Mouse (Mus musculus): ENCODE results near the gene Tspyl3. TPM values are rescaled to one million over a fixed set of nuclear protein-coding genes. Genes with fewer than 3 reads are reported as not detected.

Gene Tspyl3
- polyA plus RNA-seq, 1 experiment from 2014 or later = 57.1 TPM

- H3K4me1 ChIP-seq (ENCODE audit: control insufficient read depth, insufficient read depth, low read length) = no peaks in the 10 kb centered on the region
- H3K4me2 ChIP-seq (ENCODE audit: low read length) = no peak overlapping the region
- H3K27me3 ChIP-seq (ENCODE audit: control insufficient read depth, insufficient read depth, low read depth, low read length) = no peaks in the 10 kb centered on the region
- ATAC-seq = no peak
- no peak overlapping the region for H3K4me3 ChIP-seq (ENCODE audit: low read depth, low read length)
- no peaks in the 10 kb centered on the region for H3K36me3 ChIP-seq (ENCODE audit: control insufficient read depth, insufficient read depth, low read length)
- no peaks in the 10 kb centered on the region for H3K9me3 ChIP-seq (replicated peaks; ENCODE audit: control insufficient read depth, low read length, poor library complexity, severe bottlenecking)
- no peak overlapping the region for H3K27ac ChIP-seq (ENCODE audit: low read length)
- H3K9ac ChIP-seq (ENCODE audit: low read depth, low read length) = no peak overlapping the region
- WGBS = 86% methylated on average over 10 of the region's 10 CpGs
These were observed 7.4 kb downstream of the Tspyl3 start for GRCm38 (mm10) chr2:153217826-153218340.

DNA sequence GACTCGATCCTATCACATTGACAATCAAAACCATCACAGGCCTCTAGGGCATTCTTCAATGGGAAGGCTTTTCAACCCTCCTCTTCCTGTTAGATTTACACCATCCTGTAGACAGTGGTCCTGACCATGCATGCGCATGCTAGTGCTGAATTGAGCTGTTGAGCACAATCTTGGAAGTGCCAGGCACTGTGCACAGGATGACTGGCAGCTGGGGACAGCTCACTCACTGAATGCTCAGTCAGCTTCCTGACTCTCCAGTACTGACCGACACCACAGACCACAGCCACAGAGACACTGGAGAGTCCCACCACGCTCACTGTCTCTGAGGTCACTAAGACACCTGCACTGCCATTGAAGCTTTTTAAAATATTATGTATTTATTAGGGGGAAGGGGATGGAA lies 9.8 kb downstream of the Tspyl3 start:
- no peak overlapping the region for H3K4me3 ChIP-seq (ENCODE audit: low read depth, low read length)
- ATAC-seq = no peak
- H3K27ac ChIP-seq (ENCODE audit: low read length) = no peak overlapping the region
- 80% methylated on average over 4 of the region's 4 CpGs for WGBS
- no peak overlapping the region for H3K9ac ChIP-seq (ENCODE audit: low read depth, low read length)
- H3K27me3 ChIP-seq (ENCODE audit: control insufficient read depth, insufficient read depth, low read depth, low read length) = no peaks in the 10 kb centered on the region
- H3K4me2 ChIP-seq (ENCODE audit: low read length) = no peak overlapping the region
- H3K9me3 ChIP-seq (replicated peaks; ENCODE audit: control insufficient read depth, low read length, poor library complexity, severe bottlenecking) = no peaks in the 10 kb centered on the region
- H3K36me3 ChIP-seq (ENCODE audit: control insufficient read depth, insufficient read depth, low read length) = no peaks in the 10 kb centered on the region; the same call in 1 of the 2 replicates
- H3K4me1 ChIP-seq (ENCODE audit: control insufficient read depth, insufficient read depth, low read length) = no peaks in the 10 kb centered on the region

- no peaks in the 10 kb centered on the region for H3K4me1 ChIP-seq (ENCODE audit: control insufficient read depth, insufficient read depth, low read length)
- WGBS = 82% methylated on average over 6 of the region's 6 CpGs
- ATAC-seq = no peak
These were observed 10.4 kb downstream of the Tspyl3 start for GRCm38 (mm10) chr2:153214771-153215259.

GRCm38 (mm10) chr2:153213351-153213750 lies 11.9 kb downstream of the Tspyl3 start:
- Histone ChIP-seq H3K4me3 (ENCODE audit: low read depth, low read length) (no peak overlapping the region), H3K27me3 (ENCODE audit: control insufficient read depth, insufficient read depth, low read depth, low read length) (no peaks in the 10 kb centered on the region), H3K4me2 (ENCODE audit: low read length) (no peak overlapping the region), H3K9ac (ENCODE audit: low read depth, low read length) (no peak overlapping the region), H3K4me1 (ENCODE audit: control insufficient read depth, insufficient read depth, low read length) (no peaks in the 10 kb centered on the region), H3K27ac (ENCODE audit: low read length) (no peak overlapping the region), H3K36me3 (ENCODE audit: control insufficient read depth, insufficient read depth, low read length) (peaks cover 15% of the 10 kb centered on the region), H3K9me3 (replicated peaks; ENCODE audit: control insufficient read depth, low read length, poor library complexity, severe bottlenecking) (no peaks in the 10 kb centered on the region)
- no peak for ATAC-seq
- 90% methylated on average over 4 of the region's 4 CpGs for WGBS

More at GRCm38 (mm10) chr2:153214771-153215259, 10.4 kb downstream of the Tspyl3 start:
- no peak overlapping the region for H3K4me3 ChIP-seq (ENCODE audit: low read depth, low read length)
- peaks cover 3% of the 10 kb centered on the region for H3K36me3 ChIP-seq (ENCODE audit: control insufficient read depth, insufficient read depth, low read length)
- H3K27ac ChIP-seq (ENCODE audit: low read length) = no peak overlapping the region
- no peak overlapping the region for H3K4me2 ChIP-seq (ENCODE audit: low read length)
- H3K27me3 ChIP-seq (ENCODE audit: control insufficient read depth, insufficient read depth, low read depth, low read length) = no peaks in the 10 kb centered on the region
- H3K9me3 ChIP-seq (replicated peaks; ENCODE audit: control insufficient read depth, low read length, poor library complexity, severe bottlenecking) = no peaks in the 10 kb centered on the region
- no peak overlapping the region for H3K9ac ChIP-seq (ENCODE audit: low read depth, low read length)

DNA sequence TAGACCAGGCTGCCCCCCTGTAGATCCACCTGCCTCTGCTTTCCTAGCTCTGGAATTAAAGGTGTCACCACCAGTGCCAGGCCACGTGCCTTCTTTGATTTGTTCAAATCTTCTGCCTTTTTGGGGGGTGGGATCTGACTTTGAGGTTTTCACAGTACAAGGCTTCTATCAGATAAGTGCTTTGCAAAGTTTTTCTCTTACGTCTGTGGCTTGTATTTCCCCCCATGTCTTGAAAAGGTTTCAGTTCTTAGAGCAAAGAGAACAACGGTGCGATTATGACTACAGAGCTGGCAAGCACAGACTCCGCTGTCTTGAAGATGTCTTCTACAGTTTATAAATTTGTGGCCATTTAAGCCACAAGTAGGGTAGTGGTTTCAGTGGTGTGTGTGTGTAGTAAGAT lies 13.8 kb downstream of the Tspyl3 start:
- no peaks in the 10 kb centered on the region for H3K27me3 ChIP-seq (ENCODE audit: control insufficient read depth, insufficient read depth, low read depth, low read length)
- H3K4me1 ChIP-seq (ENCODE audit: control insufficient read depth, insufficient read depth, low read length) = no peaks in the 10 kb centered on the region
- no peak overlapping the region for H3K27ac ChIP-seq (ENCODE audit: low read length)
- no peak overlapping the region for H3K9ac ChIP-seq (ENCODE audit: low read depth, low read length)
- H3K4me2 ChIP-seq (ENCODE audit: low read length) = no peak overlapping the region
- H3K9me3 ChIP-seq (replicated peaks; ENCODE audit: control insufficient read depth, low read length, poor library complexity, severe bottlenecking) = no peaks in the 10 kb centered on the region
- peaks cover 26% of the 10 kb centered on the region for H3K36me3 ChIP-seq (ENCODE audit: control insufficient read depth, insufficient read depth, low read length)
- no peak for ATAC-seq
- no peak overlapping the region for H3K4me3 ChIP-seq (ENCODE audit: low read depth, low read length)
- 98% methylated on average over 5 of the region's 5 CpGs for WGBS

DNA sequence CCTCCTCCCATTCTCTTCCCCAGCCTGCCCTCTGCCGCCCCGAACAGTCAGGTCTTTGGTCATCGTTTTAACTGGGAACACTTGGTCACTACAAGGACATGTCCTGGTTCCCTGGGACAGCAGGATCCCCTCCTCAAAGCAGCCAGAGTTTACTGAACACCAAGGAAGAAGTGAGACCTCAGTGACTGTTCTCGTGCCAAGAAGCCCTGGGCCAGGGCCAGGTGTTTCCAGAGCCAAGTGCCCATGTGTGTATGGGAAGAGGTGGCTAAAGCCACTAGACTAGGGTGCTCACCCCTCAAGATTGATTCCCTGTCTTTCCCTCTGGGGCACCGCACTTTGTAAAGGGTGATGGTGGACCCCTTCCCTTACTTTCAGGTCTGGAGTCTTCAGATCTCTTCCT lies 16.0 kb downstream of the Tspyl3 start:
- Histone ChIP-seq H3K27ac (ENCODE audit: low read length) (no peak overlapping the region), H3K4me1 (ENCODE audit: control insufficient read depth, insufficient read depth, low read length) (no peaks in the 10 kb centered on the region), H3K27me3 (ENCODE audit: control insufficient read depth, insufficient read depth, low read depth, low read length) (no peaks in the 10 kb centered on the region), H3K4me2 (ENCODE audit: low read length) (no peak overlapping the region), H3K9ac (ENCODE audit: low read depth, low read length) (no peak overlapping the region), H3K9me3 (replicated peaks; ENCODE audit: control insufficient read depth, low read length, poor library complexity, severe bottlenecking) (no peaks in the 10 kb centered on the region), H3K4me3 (ENCODE audit: low read depth, low read length) (no peak overlapping the region), H3K36me3 (ENCODE audit: control insufficient read depth, insufficient read depth, low read length) (peaks cover 34% of the 10 kb centered on the region)
- 91% methylated on average over 5 of the region's 5 CpGs for WGBS
- ATAC-seq = no peak

DNA sequence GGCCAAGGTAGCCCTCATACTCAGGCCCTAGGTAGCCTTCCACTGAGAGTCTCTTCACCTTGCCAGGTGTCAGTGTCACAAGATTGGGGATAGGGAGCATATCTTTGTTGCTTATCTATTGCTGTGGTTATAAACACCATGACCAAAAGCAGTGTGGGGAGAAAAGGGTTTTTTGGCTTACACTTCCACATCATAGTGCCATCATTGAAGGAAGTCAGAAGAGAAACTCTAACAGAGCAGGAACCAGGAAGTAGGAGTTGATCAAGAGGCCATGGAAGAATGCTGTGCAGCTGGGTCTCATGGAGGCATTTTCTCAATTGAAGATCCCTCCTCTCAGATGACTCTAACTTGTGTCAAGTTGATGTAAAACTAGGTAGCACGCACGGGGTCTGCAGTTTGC lies 17.1 kb downstream of the Tspyl3 start:
- H3K4me1 ChIP-seq (ENCODE audit: control insufficient read depth, insufficient read depth, low read length) = no peaks in the 10 kb centered on the region
- no peaks in the 10 kb centered on the region for H3K9me3 ChIP-seq (replicated peaks; ENCODE audit: control insufficient read depth, low read length, poor library complexity, severe bottlenecking)
- ATAC-seq = no peak
- WGBS = 96% methylated on average over 2 of the region's 2 CpGs
- H3K27me3 ChIP-seq (ENCODE audit: control insufficient read depth, insufficient read depth, low read depth, low read length) = no peaks in the 10 kb centered on the region
- H3K27ac ChIP-seq (ENCODE audit: low read length) = no peak overlapping the region
- no peak overlapping the region for H3K4me2 ChIP-seq (ENCODE audit: low read length)
- H3K36me3 ChIP-seq (ENCODE audit: control insufficient read depth, insufficient read depth, low read length) = peaks cover 40% of the 10 kb centered on the region
- H3K9ac ChIP-seq (ENCODE audit: low read depth, low read length) = no peak overlapping the region
- no peak overlapping the region for H3K4me3 ChIP-seq (ENCODE audit: low read depth, low read length)

DNA sequence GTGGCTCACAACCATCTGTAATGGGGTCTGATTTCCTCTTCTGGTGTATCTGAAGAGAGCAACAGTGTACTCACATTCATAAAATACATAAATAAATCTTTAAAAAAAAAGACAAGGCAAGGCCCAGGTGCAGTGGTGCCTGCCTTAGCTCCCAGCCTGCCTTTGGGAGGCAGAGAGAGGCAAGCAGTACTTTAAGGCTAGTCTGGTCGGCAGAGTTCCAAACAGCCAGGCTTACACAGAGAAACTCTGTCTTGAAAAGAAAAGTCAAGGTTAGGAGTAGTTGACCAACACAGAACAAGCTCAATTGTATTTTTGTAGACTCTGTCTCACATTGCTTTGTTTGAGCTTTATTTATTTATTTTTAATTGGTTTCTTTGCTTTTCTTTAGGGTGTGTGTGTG lies 22.5 kb downstream of the Tspyl3 start:
- ATAC-seq = no peak
- Histone ChIP-seq H3K9ac (ENCODE audit: low read depth, low read length) (no peak overlapping the region), H3K27me3 (ENCODE audit: control insufficient read depth, insufficient read depth, low read depth, low read length) (no peaks in the 10 kb centered on the region), H3K4me3 (ENCODE audit: low read depth, low read length) (no peak overlapping the region), H3K4me1 (ENCODE audit: control insufficient read depth, insufficient read depth, low read length) (no peaks in the 10 kb centered on the region), H3K4me2 (ENCODE audit: low read length) (no peak overlapping the region), H3K27ac (ENCODE audit: low read length) (no peak overlapping the region), H3K36me3 (ENCODE audit: control insufficient read depth, insufficient read depth, low read length) (peaks cover 43% of the 10 kb centered on the region), H3K9me3 (replicated peaks; ENCODE audit: control insufficient read depth, low read length, poor library complexity, severe bottlenecking) (no peaks in the 10 kb centered on the region)
- 58% methylated on average over 1 of the region's 1 CpGs for WGBS

GRCm38 (mm10) chr2:153199114-153199513 lies 26.1 kb downstream of the Tspyl3 start:
- H3K4me1 ChIP-seq (ENCODE audit: control insufficient read depth, insufficient read depth, low read length) = no peaks in the 10 kb centered on the region
- 94% methylated on average over 2 of the region's 2 CpGs for WGBS
- H3K9ac ChIP-seq (ENCODE audit: low read depth, low read length) = no peak overlapping the region
- no peak overlapping the region for H3K4me3 ChIP-seq (ENCODE audit: low read depth, low read length)
- H3K4me2 ChIP-seq (ENCODE audit: low read length) = no peak overlapping the region
- H3K9me3 ChIP-seq (replicated peaks; ENCODE audit: control insufficient read depth, low read length, poor library complexity, severe bottlenecking) = no peaks in the 10 kb centered on the region
- no peak overlapping the region for H3K27ac ChIP-seq (ENCODE audit: low read length)
- H3K36me3 ChIP-seq (ENCODE audit: control insufficient read depth, insufficient read depth, low read length) = peaks cover 50% of the 10 kb centered on the region
- no peak for ATAC-seq
- H3K27me3 ChIP-seq (ENCODE audit: control insufficient read depth, insufficient read depth, low read depth, low read length) = no peaks in the 10 kb centered on the region

All from midbrain, embryonic 16.5 days (tissue).